In the genomic region with DNA sequence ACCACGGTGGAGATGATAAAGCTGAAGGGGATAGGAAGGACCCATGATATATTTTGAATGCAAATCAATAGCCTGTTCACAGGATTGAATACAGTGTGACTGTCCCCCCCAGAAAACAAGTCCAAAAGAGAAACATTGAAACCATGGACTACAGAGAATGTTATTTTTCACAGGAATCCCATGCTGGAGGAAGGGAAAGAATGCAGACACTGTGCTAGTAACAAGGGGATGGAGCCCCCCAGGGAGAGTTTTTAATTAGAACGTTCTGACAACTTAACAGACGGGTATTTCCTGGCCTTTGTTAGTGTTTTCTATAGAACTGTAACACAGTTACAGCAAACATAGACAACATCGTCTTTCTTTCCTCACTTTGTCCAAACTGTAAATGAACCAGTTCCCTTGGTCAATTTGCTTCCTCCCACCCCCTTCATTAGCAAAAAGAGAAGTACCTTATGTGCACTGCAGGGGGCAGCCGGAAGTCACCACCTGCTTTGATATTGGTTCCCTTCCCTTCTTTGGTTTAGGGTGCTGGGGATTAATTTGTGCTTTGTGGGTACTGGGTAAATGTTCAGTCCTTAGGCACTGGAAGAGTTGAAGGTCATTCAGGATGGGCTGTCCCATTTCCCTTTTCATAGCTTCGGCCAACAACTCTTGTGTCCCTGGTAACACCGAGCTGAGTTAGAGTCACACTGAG, we compare ENCODE assay signal across 9 mouse cellular contexts.
DNase-seq lines count a peak whose midpoint lies in the region; ATAC-seq and TF ChIP-seq lines count a peak whose summit lies in the region.
"Had no signal": no experiment of that assay in that cellular context is flagged by ENCODE, and none has a peak within 500 bp of the region (broad histone marks: within the 10 kb centered on the region; RNA-seq: fewer than 3 reads in every experiment).

No protein-coding gene starts in this region.

- H3K4me1 ChIP-seq in forebrain, embryonic 10.5 days: peaks cover 14% of the 10 kb centered on the region
- H3K4me1 ChIP-seq in forebrain, embryonic 11.5 days (replicated peaks; ENCODE audit: control insufficient read depth, insufficient read depth, low read length): no peaks in the 10 kb centered on the region
- no peaks in the 10 kb centered on the region for H3K4me1 ChIP-seq in embryonic facial prominence, embryonic 14.5 days (ENCODE audit: control insufficient read depth, insufficient read depth, low read length)
- peaks cover 12% of the 10 kb centered on the region; the same call in 1 of the 2 replicates for H3K4me1 ChIP-seq in limb, embryonic 14.5 days (ENCODE audit: control insufficient read depth, insufficient read depth, low read length)

- no peaks in the 10 kb centered on the region for H3K27me3 ChIP-seq in forebrain, embryonic 10.5 days (ENCODE audit: poor library complexity, severe bottlenecking)
- H3K27me3 ChIP-seq in forebrain, embryonic 11.5 days (ENCODE audit: control insufficient read depth, insufficient read depth, low read length): no peaks in the 10 kb centered on the region
- no peaks in the 10 kb centered on the region for H3K27me3 ChIP-seq in embryonic facial prominence, embryonic 14.5 days (replicated peaks; ENCODE audit: control insufficient read depth, insufficient read depth, low read length)
- H3K27me3 ChIP-seq in limb, embryonic 14.5 days (ENCODE audit: control insufficient read depth, insufficient read depth, low read length): no peaks in the 10 kb centered on the region

- peak; percentile 24 for TF ChIP-seq CTCF in left cerebral cortex, adult 2 months (IDR thresholded peaks at IDR 0.05)

- no peaks in the 10 kb centered on the region for H3K36me3 ChIP-seq in forebrain, embryonic 10.5 days (replicated peaks)
- H3K36me3 ChIP-seq in forebrain, embryonic 11.5 days (ENCODE audit: control insufficient read depth, insufficient read depth, low read length): no peaks in the 10 kb centered on the region
- H3K36me3 ChIP-seq in embryonic facial prominence, embryonic 14.5 days (ENCODE audit: control insufficient read depth, insufficient read depth, low read length): no peaks in the 10 kb centered on the region
- H3K36me3 ChIP-seq in limb, embryonic 14.5 days (ENCODE audit: control insufficient read depth, insufficient read depth, low read length): no peaks in the 10 kb centered on the region

- H3K9ac ChIP-seq in forebrain, embryonic 11.5 days (ENCODE audit: low read length): no peak overlapping the region
- no peak overlapping the region for H3K9ac ChIP-seq in embryonic facial prominence, embryonic 14.5 days (ENCODE audit: low read depth, low read length)
- H3K9ac ChIP-seq in limb, embryonic 14.5 days (ENCODE audit: low read depth, low read length, severe bottlenecking): no peak overlapping the region

- intact Hi-C loops in left cerebral cortex, adult 2 months (cut with DNase I): loop anchor here (2.0 kb wide), 1 partner anchor 66 kb away; no protein-coding TSS in a partner anchor
- intact Hi-C loops in left cerebral cortex, postnatal 36 days (cut with DNase I): loop anchor here (5.0 kb wide), 1 partner anchor 65 kb away; the partner anchor contains the start of gene Pfn2

- no peak for TF ChIP-seq POLR2A in limb, embryonic 14.5 days (IDR thresholded peaks at IDR 0.05; ENCODE audit: borderline replicate concordance, extremely low read depth, insufficient read depth, insufficient read length)

- H3K4me3 ChIP-seq in forebrain, embryonic 10.5 days: no peak overlapping the region
- no peak overlapping the region for H3K4me3 ChIP-seq in forebrain, embryonic 11.5 days (ENCODE audit: low read depth, low read length)
- no peak overlapping the region for H3K4me3 ChIP-seq in left cerebral cortex, adult 2 months
- H3K4me3 ChIP-seq in embryonic facial prominence, embryonic 14.5 days (ENCODE audit: low read depth, low read length): peak overlapping the region; percentile 14; the same call in 1 of the 2 replicates
- no peak overlapping the region for H3K4me3 ChIP-seq in limb, embryonic 14.5 days (replicated peaks; ENCODE audit: low read length)

- 61% methylated on average over 7 of the region's 7 CpGs for WGBS in forebrain, embryonic 10.5 days
- WGBS in forebrain, embryonic 11.5 days: 53% methylated on average over 7 of the region's 7 CpGs
- 50% methylated on average over 7 of the region's 7 CpGs for WGBS in embryonic facial prominence, embryonic 14.5 days
- 48% methylated on average over 7 of the region's 7 CpGs for WGBS in limb, embryonic 14.5 days

- no peak for ATAC-seq in forebrain, embryonic 11.5 days (replicated peaks; ENCODE audit: low FRiP score)
- ATAC-seq in embryonic facial prominence, embryonic 14.5 days (ENCODE audit: low read depth): 0 out of 2 replicates have a peak, but pooled peaks have one; percentile 6
- ATAC-seq in limb, embryonic 14.5 days (ENCODE audit: low FRiP score, low read depth): no peak

- no peak overlapping the region for H3K4me2 ChIP-seq in forebrain, embryonic 11.5 days (ENCODE audit: low read depth, low read length, severe bottlenecking)
- H3K4me2 ChIP-seq in embryonic facial prominence, embryonic 14.5 days (ENCODE audit: low read depth, low read length): peak overlapping the region; percentile 49
- no peak overlapping the region; the same call in 1 of the 2 replicates for H3K4me2 ChIP-seq in limb, embryonic 14.5 days (replicated peaks; ENCODE audit: low read depth, low read length, severe bottlenecking)

- H3K9me3 ChIP-seq in forebrain, embryonic 10.5 days: no peaks in the 10 kb centered on the region
- no peaks in the 10 kb centered on the region for H3K9me3 ChIP-seq in forebrain, embryonic 11.5 days (ENCODE audit: control insufficient read depth, low read length)
- H3K9me3 ChIP-seq in embryonic facial prominence, embryonic 14.5 days (ENCODE audit: control insufficient read depth, low read length): no peaks in the 10 kb centered on the region
- H3K9me3 ChIP-seq in limb, embryonic 14.5 days (ENCODE audit: control insufficient read depth, low read length): no peaks in the 10 kb centered on the region

- peak overlapping the region; percentile 68 for H3K27ac ChIP-seq in forebrain, embryonic 10.5 days
- no peak overlapping the region for H3K27ac ChIP-seq in forebrain, embryonic 11.5 days (ENCODE audit: low read depth, low read length)
- H3K27ac ChIP-seq in left cerebral cortex, adult 2 months: peak overlapping the region; percentile 13; the same call in 1 of the 2 replicates
- 0 out of 2 replicates have a peak overlapping the region, but pooled peaks have one; percentile 33 for H3K27ac ChIP-seq in embryonic facial prominence, embryonic 14.5 days (replicated peaks; ENCODE audit: low read depth, low read length)
- 0 out of 2 replicates have a peak overlapping the region, but pooled peaks have one; percentile 8 for H3K27ac ChIP-seq in limb, embryonic 14.5 days (replicated peaks; ENCODE audit: low read depth, low read length)

- no peak for DNase-seq in forebrain, embryonic 10.5 days (ENCODE audit: extremely low spot score, low spot score)
- DNase-seq in forebrain, embryonic 11.5 days (ENCODE audit: low spot score): no peak
- no peak for DNase-seq in left cerebral cortex, adult 2 months (ENCODE audit: extremely low spot score in 1 of 2, low spot score in 2 of 2)
- DNase-seq in left cerebral cortex, postnatal 36 days (ENCODE audit: low spot score in 2 of 2): no peak
- DNase-seq in embryonic facial prominence, embryonic 14.5 days (ENCODE audit: low spot score): peak; percentile 13
- DNase-seq in limb, embryonic 14.5 days (ENCODE audit: low spot score): no peak
- no peak for DNase-seq in MN1 (ENCODE audit: low spot score)
- DNase-seq in B cell, adult 2 months: no peak
- DNase-seq: thymus, postnatal 25 days had no signal
